Mouse (Mus musculus): ENCODE data around the gene Axl.

Axl gene

GRCm38 (mm10) chr7:25712801-25713200 lies 75.7 kb downstream of the Axl start:
- DNase-seq (ENCODE audit: extremely low read depth, low read depth): no peak

- no peak for DNase-seq (ENCODE audit: extremely low read depth, low read depth)
These were observed 76.7 kb downstream of the Axl start for GRCm38 (mm10) chr7:25711731-25712197.

GRCm38 (mm10) chr7:25711165-25711564 lies 77.3 kb downstream of the Axl start:
- DNase-seq (ENCODE audit: extremely low read depth, low read depth): no peak

DNA sequence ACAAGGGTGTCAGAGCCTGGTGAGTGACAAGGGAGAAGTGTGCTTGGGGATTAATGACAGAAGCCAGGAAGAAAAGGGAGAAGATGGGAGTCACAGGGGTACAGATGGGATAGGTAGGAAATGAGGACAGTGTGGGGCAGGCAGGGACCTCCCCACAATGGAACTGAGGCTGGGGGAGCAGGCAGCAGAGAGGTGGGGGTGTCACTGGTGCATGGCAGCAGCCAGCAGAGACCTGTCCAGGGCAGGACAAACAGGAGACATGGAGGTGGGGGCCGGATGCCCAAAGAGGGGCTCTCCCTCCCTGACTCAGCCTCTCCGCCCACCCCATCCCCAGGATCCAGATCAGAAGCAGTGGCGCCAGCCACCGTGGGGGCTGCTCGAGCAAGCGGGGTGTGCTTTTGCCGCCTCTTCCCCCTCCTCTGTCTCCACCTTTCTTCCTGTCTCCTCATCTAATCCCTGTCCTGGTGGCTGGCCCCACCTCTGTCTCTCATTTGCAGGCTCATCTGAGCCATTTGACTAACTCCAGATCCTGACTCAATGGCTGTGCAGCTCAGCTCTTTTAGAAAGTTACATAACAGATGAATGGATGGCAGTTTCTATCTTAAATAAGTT lies 77.9 kb downstream of the Axl start:
- no peak for DNase-seq (ENCODE audit: extremely low read depth, low read depth)

DNA sequence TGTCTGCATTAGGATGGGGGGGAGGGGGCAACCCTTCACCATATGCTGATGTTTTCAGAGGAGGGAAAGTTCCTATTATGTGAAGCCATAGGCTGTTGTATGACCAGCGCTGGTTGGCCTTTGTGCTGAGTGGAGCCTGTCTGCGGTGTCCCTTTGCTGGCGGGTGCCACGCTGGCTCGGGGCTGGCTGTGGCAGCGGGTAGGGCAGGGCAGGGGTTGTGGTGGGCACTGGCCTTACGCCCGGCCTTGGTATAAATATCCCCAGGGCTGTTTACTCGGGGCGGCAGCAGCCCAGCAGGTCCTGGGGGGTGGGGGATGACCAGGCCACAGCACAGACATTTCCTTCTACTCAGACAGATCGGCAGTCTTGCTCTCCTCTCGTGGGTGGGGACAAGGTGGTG lies 78.5 kb downstream of the Axl start:
- no peak for DNase-seq (ENCODE audit: extremely low read depth, low read depth)

DNA sequence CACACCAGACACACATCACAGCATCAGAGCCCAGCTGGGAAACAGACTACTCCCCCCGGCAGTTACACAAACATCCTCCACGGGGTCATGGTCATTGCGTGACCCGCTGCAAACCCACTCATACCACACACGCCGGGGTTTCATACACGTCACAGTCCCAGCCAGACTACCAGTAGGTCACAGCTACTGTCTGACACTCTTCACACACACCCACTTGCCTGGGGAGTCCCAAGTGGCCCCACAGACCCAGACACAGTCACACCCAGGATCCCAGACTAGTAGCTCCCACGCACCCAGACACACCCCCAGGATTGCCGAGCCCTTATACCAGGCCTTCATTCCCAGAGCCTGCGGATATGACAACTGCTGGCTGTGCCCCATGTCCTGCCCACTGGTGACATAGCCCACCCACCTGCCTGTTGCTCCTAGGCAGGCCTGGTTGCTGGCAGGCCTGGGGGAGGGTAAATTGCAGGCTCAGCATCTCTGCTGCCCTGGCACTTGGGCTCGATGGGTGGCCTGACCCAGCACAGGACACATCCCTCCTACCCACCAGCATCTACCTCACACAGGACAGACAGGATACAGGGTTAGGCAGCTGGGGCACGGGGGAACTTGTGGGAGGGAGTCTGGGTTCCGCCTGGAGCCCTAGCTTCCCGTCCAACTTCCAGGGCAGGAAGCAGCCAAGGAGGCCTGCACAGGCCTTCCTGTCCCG lies 80.8 kb downstream of the Axl start:
- no peak for DNase-seq (ENCODE audit: extremely low read depth, low read depth)
